Mouse (Mus musculus): ENCODE data around the gene Ccl11. TPM values are rescaled to one million over a fixed set of nuclear protein-coding genes. Genes with fewer than 3 reads are reported as not detected.

Gene Ccl11
- polyA plus RNA-seq, 1 experiment from 2014 or later, result not detected

DNA sequence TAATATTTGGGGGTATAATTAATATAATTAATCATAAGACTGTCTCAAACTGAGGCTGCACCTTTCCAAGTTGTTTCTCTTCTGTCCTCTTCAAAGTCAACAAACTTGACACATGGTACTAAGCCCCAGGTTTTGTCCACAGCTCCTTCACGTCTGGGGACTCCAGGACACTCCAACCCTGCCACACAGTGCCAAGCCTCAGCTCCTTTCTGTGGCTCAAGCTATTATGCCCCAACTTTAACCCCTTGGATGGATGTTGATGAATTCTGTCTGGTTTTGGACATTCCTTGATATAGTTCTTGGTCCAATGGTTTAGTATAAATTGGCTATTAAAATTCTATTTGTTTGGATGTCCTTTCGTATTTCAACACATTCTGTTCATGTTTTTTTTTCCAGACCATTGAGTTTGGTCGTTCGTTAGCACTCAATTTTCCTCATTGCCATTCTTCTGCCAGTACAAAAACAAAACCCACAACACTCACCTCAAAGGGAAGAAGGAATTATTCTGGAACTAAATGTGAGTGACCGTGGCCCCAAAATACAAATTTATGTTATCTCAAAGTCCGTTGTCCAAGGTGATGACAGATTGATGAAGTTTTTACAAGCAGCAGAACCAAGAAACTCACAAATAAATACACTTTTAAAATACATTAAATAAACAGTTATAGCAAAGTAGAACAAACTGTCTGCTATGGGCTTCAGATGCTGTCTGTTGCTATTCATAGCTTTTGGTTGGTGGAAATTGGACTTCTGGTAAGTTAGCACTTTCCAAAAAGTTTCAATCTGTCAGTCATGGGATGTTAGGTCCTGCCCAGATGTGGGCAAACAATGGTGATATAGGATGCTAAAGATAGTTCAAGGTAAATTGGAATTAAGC is 53.0 kb downstream of the Ccl11 start:
- H3K27me3 ChIP-seq (replicated peaks), result no peaks in the 10 kb centered on the region
- no peaks in the 10 kb centered on the region for H3K36me3 ChIP-seq (replicated peaks)
- H3K4me1 ChIP-seq, result no peaks in the 10 kb centered on the region
- H3K4me2 ChIP-seq, result no peak overlapping the region
- no peak for ATAC-seq (replicated peaks)
- 80% methylated on average over 6 of the region's 6 CpGs for WGBS
- no peaks in the 10 kb centered on the region for H3K9me3 ChIP-seq
- no peak overlapping the region for H3K9ac ChIP-seq
- no peak overlapping the region for H3K27ac ChIP-seq
- H3K4me3 ChIP-seq, result no peak overlapping the region

Other genes with a start within 250 kb of the Ccl11 start
- 0.76 and 0.77 TPM in 2 replicates for gene 5530401A14Rik, start 197.2 kb upstream of the Ccl11 start, polyA plus RNA-seq (2015; fragmentation: Nextera tagmentation; extraction: Ambion mirVana)
- 13.9 and 14.4 TPM in 2 replicates for gene Asic2, start 89.4 kb upstream of the Ccl11 start, polyA plus RNA-seq (2015; fragmentation: Nextera tagmentation; extraction: Ambion mirVana)
- 1.2 and 1.3 TPM in 2 replicates for gene Ccl2, start 22.3 kb upstream of the Ccl11 start, polyA plus RNA-seq (2015; fragmentation: Nextera tagmentation; extraction: Ambion mirVana)
- not detected in 2 replicates for gene Gm17268, start 19.3 kb upstream of the Ccl11 start, polyA plus RNA-seq (2015; fragmentation: Nextera tagmentation; extraction: Ambion mirVana)
- gene Ccl7, start 12.1 kb upstream of the Ccl11 start, polyA plus RNA-seq (2015; fragmentation: Nextera tagmentation; extraction: Ambion mirVana), result 0.28 and 0.74 TPM in 2 replicates
- gene Ccl12, start 44.0 kb downstream of the Ccl11 start, polyA plus RNA-seq (2015; fragmentation: Nextera tagmentation; extraction: Ambion mirVana), result 1.6 and 3.2 TPM in 2 replicates
- gene Ccl8, start 57.4 kb downstream of the Ccl11 start, polyA plus RNA-seq (2015; fragmentation: Nextera tagmentation; extraction: Ambion mirVana), result not detected in 2 replicates
- 0.62 and 0.88 TPM in 2 replicates for gene Ccl1, start 247.9 kb downstream of the Ccl11 start, polyA plus RNA-seq (2015; fragmentation: Nextera tagmentation; extraction: Ambion mirVana)

Measured in midbrain, embryonic 15.5 days (tissue).